Mouse (Mus musculus): ENCODE measurements around the gene Sema3e.

DNA sequence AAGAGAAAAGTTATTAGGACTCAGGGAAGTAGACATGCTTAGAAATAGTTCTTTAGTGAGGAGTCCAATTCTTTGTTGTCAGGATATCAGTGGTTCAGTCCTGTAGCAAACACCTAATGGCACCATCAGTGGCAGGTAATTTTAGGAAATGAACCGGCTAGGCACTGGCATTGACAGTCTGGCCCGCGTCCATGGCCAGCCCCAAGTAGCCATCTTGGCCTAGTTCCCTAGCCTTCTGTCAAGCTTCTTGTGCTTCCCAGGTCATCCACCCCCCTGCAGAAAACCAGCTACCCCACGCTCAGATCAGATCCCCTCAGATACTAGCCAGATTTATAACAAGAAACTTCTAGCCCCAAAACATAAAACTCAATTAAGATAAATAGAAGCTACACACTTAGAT, 235.1 kb downstream of the Sema3e start:
- no peak for TF ChIP-seq POLR2A (IDR thresholded peaks at IDR 0.05; ENCODE audit: low read depth, low read length)
- no peak for TF ChIP-seq USF1 (IDR thresholded peaks at IDR 0.05; ENCODE audit: low read depth, low read length)
- no peak for TF ChIP-seq MAFK (IDR thresholded peaks at IDR 0.05; ENCODE audit: insufficient replicate concordance, low read length)
- TF ChIP-seq ZNF384 (IDR thresholded peaks at IDR 0.05; ENCODE audit: low read depth, low read length), result no peak
- TF ChIP-seq CHD1 (IDR thresholded peaks at IDR 0.05; ENCODE audit: low read depth, low read length), result no peak
- TF ChIP-seq CTCF (conservative IDR thresholded peaks at IDR 0.05 in 1 of 2, IDR thresholded peaks at IDR 0.05 in 1 of 2; ENCODE audit: low read depth in 2 of 2, low read length in 2 of 2), result no peak

All from CH12.LX (cell line).